Mouse (Mus musculus) heart, embryonic 12.5 days (tissue): ENCODE measurements around the gene Cyp26c1. TPM values are rescaled to one million over a fixed set of nuclear protein-coding genes. Genes with fewer than 3 reads are reported as not detected.
A peak's percentile ranks its signal among the peaks of the same experiment; 100 is the strongest.

Source experiments
- ATAC-seq: fragments of 200-750 bp; cut with Nextera tagmentation; 2 replicates; pipeline ENCODE4 v1.8.0; 2017; ENCODE audit warnings: moderate TSS enrichment, moderate library complexity; ENCODE audit not compliant: insufficient number of reproducible peaks, low FRiP score
- H3K27ac ChIP-seq: fragments of 300-500 bp; sonication (generic); 2 replicates; pipeline ENCODE4 v1.5.1; 2016; ENCODE audit warnings: mild to moderate bottlenecking, moderate library complexity; ENCODE audit not compliant: poor library complexity, severe bottlenecking
- H3K27me3 ChIP-seq: fragments of 300-500 bp; sonication (generic); replicated peaks from 2 replicates; pipeline ENCODE4 v1.6.1; 2016; ENCODE audit warnings: mild to moderate bottlenecking, moderate library complexity
- H3K36me3 ChIP-seq: fragments of 300-500 bp; sonication (generic); 2 replicates; pipeline ENCODE4 v1.6.1; 2016; ENCODE audit warnings: mild to moderate bottlenecking, moderate library complexity
- H3K4me1 ChIP-seq: fragments of 300-500 bp; sonication (generic); replicated peaks from 2 replicates; pipeline ENCODE4 v1.6.1; 2016; ENCODE audit warnings: mild to moderate bottlenecking
- H3K4me2 ChIP-seq: fragments of 300-500 bp; sonication (generic); 2 replicates; pipeline ENCODE4 v1.6.1; 2016; ENCODE audit warnings: mild to moderate bottlenecking, moderate library complexity
- H3K4me3 ChIP-seq: fragments of 300-500 bp; sonication (generic); 2 replicates; pipeline ENCODE4 v1.5.1; 2016; ENCODE audit warnings: mild to moderate bottlenecking
- H3K9ac ChIP-seq: fragments of 300-500 bp; sonication (generic); 2 replicates; pipeline ENCODE4 v1.6.1; 2016; ENCODE audit warnings: mild to moderate bottlenecking, moderate library complexity
- H3K9me3 ChIP-seq: fragments of 300-500 bp; sonication (generic); replicated peaks from 2 replicates; pipeline ENCODE4 v1.6.1; 2016; ENCODE audit warnings: mild to moderate bottlenecking, moderate library complexity
- WGBS: fragments of 180-500 bp; shearing (Covaris S2); methylation state at CpG from one replicate; pipeline ENCODE4 v1.1.7; 2016; 5-methylcytosine and 5-hydroxymethylcytosine counted together
- polyA plus RNA-seq: library from polyadenylated mRNA; unstranded; fragments of >200 nt; fragmentation: Nextera tagmentation; extraction: Ambion mirVana; gene quantifications from 2 replicates; pipeline ENCODE4 v1.2.1, GENCODE M21; 2016

Cyp26c1 gene
- polyA plus RNA-seq, result not detected in 2 replicates

DNA sequence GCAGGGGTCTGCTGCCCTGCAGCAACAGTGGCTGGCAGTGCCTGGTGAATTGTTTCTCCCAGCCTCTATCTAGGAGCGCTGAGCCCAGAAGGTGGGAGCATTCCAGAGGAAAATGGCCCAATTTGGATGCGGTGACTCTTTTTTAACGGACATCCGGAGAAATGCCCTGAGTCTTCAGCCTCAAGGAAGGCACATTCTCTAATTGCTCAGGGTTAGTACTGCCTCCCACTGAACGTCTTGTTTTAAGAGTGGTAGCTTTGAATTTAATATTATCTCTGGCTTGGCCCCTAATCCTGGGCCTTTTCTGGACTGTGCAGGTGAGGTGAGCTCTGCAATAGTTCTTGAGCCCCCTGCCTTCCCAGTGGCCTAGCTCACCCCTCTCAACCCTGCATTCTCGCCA is at the start of gene Cyp26c1:
Gene Cyp26c1 (plus strand): TSS at position 301 of the 400 bp plus-strand sequence.
- 17% methylated on average over 6 of the region's 6 CpGs for WGBS
- Histone ChIP-seq H3K27me3 (peaks cover 83% of the 10 kb centered on the region), H3K4me2 (peak within 1 kb of the TSS; percentile 18; the same call in 1 of the 2 replicates), H3K9ac (no peak within 1 kb of the TSS), H3K36me3 (no peaks in the 10 kb centered on the region), H3K4me1 (peaks cover 20% of the 10 kb centered on the region), H3K27ac (no peak within 1 kb of the TSS), H3K4me3 (no peak within 1 kb of the TSS), H3K9me3 (no peaks in the 10 kb centered on the region)
- no peak for ATAC-seq

DNA sequence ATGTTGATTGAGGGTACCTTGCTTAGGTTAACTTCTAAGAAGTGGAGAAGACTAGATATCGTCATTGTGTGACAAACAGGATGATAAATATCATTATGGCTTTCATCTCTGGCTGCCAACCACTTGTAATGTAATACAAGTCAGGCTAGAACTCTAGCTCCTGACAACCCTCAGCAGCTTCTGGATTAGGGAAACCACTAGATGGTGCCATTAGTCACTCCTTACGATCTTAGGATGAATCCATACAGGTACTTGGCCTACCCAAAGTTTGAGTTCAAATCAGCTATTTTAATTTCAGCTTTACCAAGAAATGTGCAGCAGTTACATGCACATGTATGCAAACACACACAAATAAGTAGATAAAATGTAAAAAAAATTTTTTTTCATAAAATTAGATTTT is 37.4 kb upstream of the Cyp26c1 start:
- Histone ChIP-seq H3K4me3 (no peak overlapping the region), H3K36me3 (no peaks in the 10 kb centered on the region), H3K9me3 (no peaks in the 10 kb centered on the region), H3K27me3 (no peaks in the 10 kb centered on the region), H3K4me2 (no peak overlapping the region), H3K27ac (no peak overlapping the region), H3K9ac (no peak overlapping the region), H3K4me1 (no peaks in the 10 kb centered on the region)
- WGBS, result 32% methylated on average over 2 of the region's 2 CpGs
- ATAC-seq, result no peak

DNA sequence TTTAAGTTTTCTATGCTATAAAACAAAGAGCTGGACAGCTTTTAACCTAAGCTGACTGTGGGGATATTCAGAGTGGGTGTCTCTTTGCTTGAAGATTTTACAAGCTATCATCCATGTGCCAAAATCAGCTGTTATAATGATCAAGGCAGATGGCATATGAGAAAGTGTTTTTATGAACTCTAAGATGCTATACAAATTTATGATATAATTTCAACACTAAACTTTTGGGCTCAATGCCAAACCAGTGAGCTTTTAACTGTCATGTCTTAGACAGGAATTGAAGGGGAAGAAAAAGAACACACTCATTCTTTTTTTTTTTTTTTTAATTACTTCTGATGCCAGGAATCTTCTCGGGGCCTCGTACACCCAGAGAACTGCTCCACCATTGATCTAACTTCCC is 34.9 kb upstream of the Cyp26c1 start:
- Histone ChIP-seq H3K36me3 (no peaks in the 10 kb centered on the region), H3K27ac (no peak overlapping the region), H3K4me3 (no peak overlapping the region), H3K27me3 (no peaks in the 10 kb centered on the region), H3K9me3 (no peaks in the 10 kb centered on the region), H3K4me1 (no peaks in the 10 kb centered on the region), H3K9ac (no peak overlapping the region), H3K4me2 (no peak overlapping the region)
- no peak for ATAC-seq
- 80% methylated on average over 2 of the region's 2 CpGs for whole genome bisulfite sequencing

DNA sequence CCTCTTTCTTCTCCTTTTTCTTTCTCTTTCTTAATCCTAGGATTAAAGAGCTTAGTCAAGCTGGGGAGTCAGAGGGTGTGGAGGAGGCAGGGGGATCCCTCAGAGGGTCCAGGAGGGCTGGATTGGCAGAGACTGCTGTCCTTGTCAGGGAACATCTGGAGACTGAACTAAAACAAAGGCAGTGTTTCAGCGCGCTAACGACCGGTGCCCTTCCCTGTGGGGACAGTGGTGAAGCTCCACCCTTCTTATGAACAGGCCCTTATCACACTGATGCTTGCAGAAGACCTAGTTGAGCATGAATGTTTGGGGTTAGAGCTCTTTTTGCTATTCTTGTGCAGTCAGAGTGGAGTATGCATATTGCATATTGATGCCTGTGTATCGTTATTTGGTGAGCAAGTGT is 31.4 kb upstream of the Cyp26c1 start:
- Histone ChIP-seq H3K27me3 (no peaks in the 10 kb centered on the region), H3K4me2 (no peak overlapping the region), H3K36me3 (no peaks in the 10 kb centered on the region), H3K9ac (no peak overlapping the region), H3K4me3 (no peak overlapping the region), H3K27ac (no peak overlapping the region), H3K9me3 (no peaks in the 10 kb centered on the region), H3K4me1 (peaks cover 6% of the 10 kb centered on the region; the same call in 1 of the 2 replicates)
- ATAC-seq, result no peak
- 37% methylated on average over 5 of the region's 5 CpGs for WGBS

DNA sequence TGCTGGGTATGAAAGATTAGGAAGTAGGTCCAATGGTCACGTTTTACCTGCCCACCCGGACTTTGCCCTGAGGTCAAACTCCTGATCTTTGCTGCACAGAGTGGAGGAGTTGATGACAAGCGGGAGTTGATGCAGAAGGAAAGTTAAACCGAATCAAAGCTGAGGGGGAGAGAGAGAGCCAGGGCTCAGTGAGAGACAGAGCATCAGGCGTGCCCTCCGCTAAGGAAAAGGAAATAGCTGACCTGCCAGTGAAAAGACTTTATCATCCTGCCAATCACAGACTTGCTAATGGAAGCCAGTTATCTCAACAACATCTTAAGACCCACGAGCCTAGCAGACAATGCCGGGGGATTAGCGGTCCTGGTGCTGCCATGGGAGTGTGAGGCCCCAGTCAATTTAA is 28.9 kb upstream of the Cyp26c1 start:
- H3K36me3 ChIP-seq, result no peaks in the 10 kb centered on the region
- H3K27ac ChIP-seq, result no peak overlapping the region
- no peak overlapping the region for H3K4me3 ChIP-seq
- H3K9ac ChIP-seq, result no peak overlapping the region
- peaks cover 6% of the 10 kb centered on the region; the same call in 1 of the 2 replicates for H3K4me1 ChIP-seq
- no peaks in the 10 kb centered on the region for H3K27me3 ChIP-seq
- ATAC-seq, result no peak
- no peak overlapping the region for H3K4me2 ChIP-seq
- no peaks in the 10 kb centered on the region for H3K9me3 ChIP-seq
- WGBS, result 10% methylated on average over 9 of the region's 9 CpGs

DNA sequence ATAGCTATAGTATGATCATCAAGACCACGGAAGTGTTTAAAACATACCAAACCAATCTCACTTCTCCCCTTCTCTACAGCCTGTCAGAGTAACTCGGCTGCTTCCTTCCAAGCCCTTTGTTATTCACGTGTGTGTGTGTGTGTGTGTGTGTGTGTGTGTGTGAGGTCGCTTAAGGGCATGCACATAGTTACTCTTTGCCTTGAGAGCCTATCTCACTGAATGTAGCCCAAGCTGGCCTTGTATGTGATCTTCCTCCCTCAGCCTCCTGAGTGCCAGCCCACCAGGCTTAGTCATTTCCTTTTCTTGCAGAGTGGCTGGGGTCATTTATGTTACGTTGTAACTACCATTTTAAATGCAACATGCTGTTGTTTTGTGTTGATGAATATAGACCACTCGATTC is 20.1 kb upstream of the Cyp26c1 start:
- Histone ChIP-seq H3K9me3 (no peaks in the 10 kb centered on the region), H3K27ac (no peak overlapping the region), H3K4me3 (no peak overlapping the region), H3K4me2 (no peak overlapping the region), H3K4me1 (no peaks in the 10 kb centered on the region), H3K27me3 (no peaks in the 10 kb centered on the region), H3K9ac (no peak overlapping the region), H3K36me3 (no peaks in the 10 kb centered on the region)
- no peak for ATAC-seq
- WGBS, result 68% methylated on average over 6 of the region's 6 CpGs

DNA sequence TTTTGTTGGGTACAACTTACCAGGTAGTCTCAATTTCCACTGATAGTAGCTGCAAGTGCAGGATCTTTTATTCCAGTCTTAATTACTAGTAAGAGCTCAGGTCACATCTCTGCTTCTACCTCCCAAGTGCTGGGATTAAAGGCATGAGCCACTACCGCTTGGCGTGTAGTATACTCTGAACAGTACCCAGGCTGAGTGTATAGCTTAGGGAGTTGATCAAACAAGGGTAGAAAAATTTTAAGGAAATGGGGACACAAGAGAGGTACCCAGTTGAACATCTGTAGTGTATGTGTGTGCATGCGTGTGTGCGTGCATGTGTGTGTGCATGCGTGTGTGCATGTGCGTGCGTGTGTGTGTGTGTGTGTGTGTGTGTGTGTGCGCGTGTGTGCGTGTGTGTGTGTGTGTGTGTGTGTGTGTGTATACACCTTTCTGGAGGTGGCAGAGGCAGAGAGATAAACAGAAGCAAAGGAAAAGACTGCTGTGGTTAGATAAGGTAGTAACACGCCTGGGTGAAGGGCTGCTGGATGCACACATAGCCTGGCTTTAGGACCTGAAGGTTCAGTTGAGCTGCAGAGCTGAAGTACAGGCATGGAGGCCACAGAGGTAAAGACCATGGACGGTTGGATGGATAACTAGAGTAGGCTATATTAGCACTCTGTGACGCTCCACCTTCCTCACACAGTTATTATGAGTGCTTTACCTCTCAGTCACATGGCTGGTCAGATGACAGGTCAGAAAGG is 17.4 kb upstream of the Cyp26c1 start:
- Histone ChIP-seq H3K27me3 (no peaks in the 10 kb centered on the region), H3K27ac (no peak overlapping the region), H3K4me2 (no peak overlapping the region), H3K36me3 (no peaks in the 10 kb centered on the region), H3K9me3 (no peaks in the 10 kb centered on the region), H3K9ac (no peak overlapping the region), H3K4me1 (no peaks in the 10 kb centered on the region), H3K4me3 (no peak overlapping the region)
- ATAC-seq, result peak; percentile 63; the same call in 1 of the 2 replicates
- WGBS, result 79% methylated on average over 13 of the region's 13 CpGs

DNA sequence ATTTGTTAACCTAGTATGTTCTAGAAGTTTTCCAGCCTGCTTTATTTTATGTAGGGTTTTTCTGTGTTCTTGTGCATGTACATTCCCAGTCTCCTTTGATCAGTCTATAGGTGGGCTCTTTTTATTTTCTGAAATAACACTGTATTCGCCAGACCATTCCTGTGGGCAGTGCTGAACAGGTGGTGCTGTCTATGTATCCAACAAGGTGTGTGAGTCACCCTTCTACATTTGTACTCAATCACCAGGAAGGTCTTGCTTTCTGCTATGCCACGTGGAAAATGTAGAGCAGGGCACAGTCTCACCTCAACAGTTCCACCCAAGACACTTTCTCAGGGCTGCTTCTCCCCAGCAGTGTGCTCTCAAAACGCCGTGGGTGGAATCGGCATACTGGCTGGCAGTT is 16.7 kb upstream of the Cyp26c1 start:
- no peak overlapping the region for H3K27ac ChIP-seq

DNA sequence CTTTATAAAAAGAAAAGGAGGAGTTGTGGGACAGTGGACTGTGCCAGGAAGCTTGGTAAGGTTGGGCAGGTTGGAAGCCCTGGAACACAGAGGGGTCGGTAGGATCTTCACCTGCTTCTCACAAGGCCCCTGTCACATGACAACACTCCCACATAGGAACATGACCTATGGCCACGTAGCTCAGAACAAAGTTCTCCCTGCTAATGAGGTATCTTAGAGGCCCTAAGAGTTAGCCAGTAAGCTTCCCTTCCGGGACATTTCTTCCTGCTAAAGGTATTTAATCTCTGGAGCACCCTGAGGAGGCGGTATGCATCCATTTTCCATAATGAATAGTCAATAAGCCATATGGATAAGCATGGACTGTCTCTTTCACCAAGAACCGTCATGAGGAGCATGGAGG is 15.9 kb upstream of the Cyp26c1 start:
- Histone ChIP-seq H3K4me1 (no peaks in the 10 kb centered on the region), H3K9me3 (no peaks in the 10 kb centered on the region), H3K36me3 (no peaks in the 10 kb centered on the region), H3K27ac (no peak overlapping the region), H3K27me3 (no peaks in the 10 kb centered on the region), H3K9ac (no peak overlapping the region), H3K4me2 (no peak overlapping the region), H3K4me3 (no peak overlapping the region)
- no peak for ATAC-seq
- 83% methylated on average over 5 of the region's 5 CpGs for WGBS

More for the DNA sequence above, 16.7 kb upstream of the Cyp26c1 start:
- ATAC-seq, result no peak
- Histone ChIP-seq H3K36me3 (no peaks in the 10 kb centered on the region), H3K4me2 (no peak overlapping the region), H3K9ac (no peak overlapping the region), H3K9me3 (no peaks in the 10 kb centered on the region), H3K27me3 (no peaks in the 10 kb centered on the region), H3K4me1 (no peaks in the 10 kb centered on the region), H3K4me3 (no peak overlapping the region)
- 86% methylated on average over 5 of the region's 5 CpGs for WGBS

DNA sequence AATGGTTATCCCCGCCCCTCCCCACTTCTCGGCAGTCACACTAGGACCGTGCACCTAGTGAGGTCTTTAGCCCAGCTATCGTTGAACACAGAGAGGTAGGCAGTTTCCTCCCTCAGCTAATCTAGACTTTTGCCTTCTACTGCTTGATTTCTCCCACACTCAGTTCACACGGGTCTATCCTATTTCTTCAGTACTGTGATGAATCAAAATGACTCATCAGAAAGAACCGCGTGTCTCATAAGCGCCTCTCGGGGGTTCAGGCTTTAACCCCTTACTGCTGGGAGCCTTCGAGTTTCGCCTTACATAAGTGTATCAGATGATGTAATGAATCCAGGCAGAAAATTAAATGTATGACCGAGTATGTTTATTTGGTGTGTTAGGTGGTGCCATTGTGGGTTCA is 12.0 kb upstream of the Cyp26c1 start:
- no peaks in the 10 kb centered on the region for H3K36me3 ChIP-seq
- no peaks in the 10 kb centered on the region for H3K9me3 ChIP-seq
- no peaks in the 10 kb centered on the region for H3K27me3 ChIP-seq
- no peak overlapping the region for H3K9ac ChIP-seq
- WGBS, result 64% methylated on average over 12 of the region's 12 CpGs
- H3K4me3 ChIP-seq, result no peak overlapping the region
- H3K4me1 ChIP-seq, result no peaks in the 10 kb centered on the region
- H3K27ac ChIP-seq, result no peak overlapping the region
- no peak overlapping the region for H3K4me2 ChIP-seq
- ATAC-seq, result no peak

DNA sequence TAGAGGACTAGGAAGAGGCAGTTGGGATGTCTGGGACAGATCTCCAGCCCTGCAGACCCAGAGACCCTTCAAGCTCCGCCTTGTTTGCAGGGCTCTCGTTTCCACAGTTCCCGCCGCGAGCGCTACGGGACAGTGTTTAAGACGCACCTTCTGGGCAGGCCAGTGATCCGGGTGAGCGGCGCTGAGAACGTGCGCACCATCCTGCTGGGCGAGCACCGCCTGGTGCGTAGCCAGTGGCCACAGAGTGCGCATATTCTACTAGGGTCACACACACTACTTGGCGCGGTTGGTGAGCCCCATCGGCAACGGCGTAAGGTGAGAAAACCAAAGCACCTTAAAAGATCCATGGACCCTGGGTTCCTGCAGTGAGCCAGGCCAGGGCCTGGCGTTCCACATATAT is 966 bp downstream of the Cyp26c1 start:
- Histone ChIP-seq H3K4me3 (no peak overlapping the region), H3K4me1 (peaks cover 23% of the 10 kb centered on the region), H3K27ac (no peak overlapping the region), H3K27me3 (peaks cover 94% of the 10 kb centered on the region), H3K4me2 (no peak overlapping the region), H3K36me3 (no peaks in the 10 kb centered on the region), H3K9me3 (no peaks in the 10 kb centered on the region), H3K9ac (no peak overlapping the region)
- WGBS, result 14% methylated on average over 23 of the region's 23 CpGs
- no peak for ATAC-seq
